Mouse (Mus musculus) urinary bladder, adult 18-20 months (tissue): ENCODE results near the gene Mybpc1.
"Not testable (repeated sequence)": the region's sequence is repeated elsewhere in the genome, so short reads cannot be mapped to it uniquely, and the experiment has no call there.

Source experiments
- DNase-seq, 2 experiments: peaks; one replicate each; pipeline ENCODE4 v3.0.0; 2022; ENCODE audit warnings: low spot score in 2 of 2, mixed read lengths in 2 of 2

The Mybpc1 gene

GRCm38 (mm10) chr10:88494959-88495587, 109.9 kb downstream of the Mybpc1 start:
- no peak for DNase-seq

- no peak for DNase-seq
These were observed 112.3 kb downstream of the Mybpc1 start for GRCm38 (mm10) chr10:88492658-88493057.

GRCm38 (mm10) chr10:88491632-88492031, 113.3 kb downstream of the Mybpc1 start:
- no peak for DNase-seq

GRCm38 (mm10) chr10:88488629-88489028, 116.3 kb downstream of the Mybpc1 start:
- DNase-seq = no peak

GRCm38 (mm10) chr10:88482866-88483265, 122.1 kb downstream of the Mybpc1 start:
- not testable (repeated sequence) for DNase-seq
